Mouse (Mus musculus) heart, adult 10 weeks (tissue): ENCODE results near the gene Gm15097. TPM values are rescaled to one million over a fixed set of nuclear protein-coding genes. Genes with fewer than 3 reads are reported as not detected.

ENCODE experiments used
- polyA plus RNA-seq: library from polyadenylated mRNA; stranded (reverse); fragments of 350-450 nt; fragmentation: Illumina TruSeq; extraction: RNeasy Lipid Tissue Mini Kit (QIAGEN cat#74804); gene quantifications from one replicate; pipeline ENCODE4 v1.2.3, GENCODE M21; 2014; ENCODE audit warnings: low read depth, low replicate concordance

Gene Gm15097
- not detected for polyA plus RNA-seq

DNA sequence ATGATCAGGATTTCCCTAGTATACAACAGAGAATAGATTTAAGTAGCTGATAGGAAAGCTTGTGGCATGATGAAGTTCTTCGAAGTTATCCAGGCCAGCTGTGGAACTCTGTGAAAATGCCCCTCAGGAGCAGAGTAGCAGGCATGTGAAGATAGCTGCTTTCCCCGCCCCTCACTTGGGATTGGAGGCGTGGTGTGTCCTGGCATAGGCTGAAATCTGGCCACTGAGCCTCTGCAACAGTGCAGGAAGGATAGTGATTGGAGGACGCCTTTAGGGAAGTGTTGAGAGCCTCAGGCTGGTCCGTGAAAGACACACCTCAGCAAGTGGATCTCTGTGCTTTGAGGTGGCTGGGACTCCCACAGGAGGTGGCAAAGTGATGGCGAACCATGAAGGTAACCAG lies at the start of gene Gm15097:
TSS of gene Gm15097 (plus strand) at position 301 of the 400 bp plus-strand sequence.

Other genes with a start within 250 kb of the Gm15097 start
- not detected for gene Gm10439, start 189.9 kb upstream of the Gm15097 start, polyA plus RNA-seq
- gene Gm15091, start 157.2 kb downstream of the Gm15097 start, polyA plus RNA-seq: not detected